Comparison of ENCODE assay signal across 16 mouse cellular contexts in genomic region chr2:15111290-15111689, GRCm38 (mm10).
"Had no signal": no experiment of that assay in that cellular context is flagged by ENCODE, and none has a peak within 500 bp of the region (broad histone marks: within the 10 kb centered on the region; RNA-seq: fewer than 3 reads in every experiment).

No protein-coding gene starts in this region.

- H3K4me2 ChIP-seq: lung, embryonic 14.5 days; midbrain, embryonic 12.5 days; neural tube, embryonic 13.5 days; stomach, embryonic 15.5 days had no signal

- ATAC-seq: midbrain, embryonic 16.5 days had no signal

- H3K27ac ChIP-seq: midbrain, embryonic 10.5 days; midbrain, embryonic 12.5 days; neural tube, embryonic 13.5 days; stomach, embryonic 15.5 days; stomach, postnatal 0 days had no signal

- H3K27me3 ChIP-seq: midbrain, embryonic 12.5 days; neural tube, embryonic 13.5 days; stomach, embryonic 15.5 days had no signal

- H3K9ac ChIP-seq: lung, embryonic 14.5 days; midbrain, embryonic 12.5 days; neural tube, embryonic 13.5 days; stomach, embryonic 15.5 days had no signal

- H3K4me3 ChIP-seq: midbrain, embryonic 10.5 days; midbrain, embryonic 12.5 days; myocyte; neural tube, embryonic 13.5 days; stomach, embryonic 15.5 days had no signal

- DNase-seq: lung, adult 18-20 months; lung, embryonic 14.5 days; lung, postnatal 10 days; lung, postnatal 4 days; midbrain, embryonic 14.5 days; right cerebral cortex, postnatal 14 days; thymus, adult 2 months; thymus, postnatal 25 days; thymus, postnatal 4 days had no signal

- H3K36me3 ChIP-seq: midbrain, embryonic 10.5 days; midbrain, embryonic 12.5 days; neural tube, embryonic 13.5 days; stomach, embryonic 15.5 days had no signal

- H3K9me3 ChIP-seq: midbrain, embryonic 10.5 days; midbrain, embryonic 12.5 days; neural tube, embryonic 13.5 days; stomach, embryonic 15.5 days had no signal

- H3K4me1 ChIP-seq: midbrain, embryonic 10.5 days; midbrain, embryonic 12.5 days; stomach, embryonic 15.5 days had no signal
